Mouse (Mus musculus): ENCODE results near the gene Rerg. TPM values are rescaled to one million over a fixed set of nuclear protein-coding genes. Genes with fewer than 3 reads are reported as not detected.

Gene Rerg
- total RNA-seq, 2 experiments from 2014 or later: 36.9 to 41.8 TPM

GRCm38 (mm10) chr6:137110778-137111174 is 59.5 kb downstream of the Rerg start:
- no peak for DNase-seq (ENCODE audit: low spot score in 2 of 2)
- Histone ChIP-seq H3K27ac (peak overlapping the region; percentile 68), H3K4me3 (no peak overlapping the region)
- TF ChIP-seq CTCF (conservative IDR thresholded peaks at IDR 0.05): no peak

- peak overlapping the region; percentile 31; the same call in 1 of the 2 replicates for H3K4me3 ChIP-seq
- no peak; the same call in 1 of the 2 replicates for TF ChIP-seq CTCF (conservative IDR thresholded peaks at IDR 0.05)
- peak overlapping the region; percentile 68 for H3K27ac ChIP-seq
- no peak for DNase-seq (ENCODE audit: low spot score in 2 of 2)
These were observed 60.2 kb downstream of the Rerg start for GRCm38 (mm10) chr6:137109811-137110777.

GRCm38 (mm10) chr6:137105285-137105684 is 65.0 kb downstream of the Rerg start:
- Histone ChIP-seq H3K4me3 (no peak overlapping the region), H3K27ac (no peak overlapping the region)
- no peak for DNase-seq (ENCODE audit: low spot score in 2 of 2)
- TF ChIP-seq CTCF (conservative IDR thresholded peaks at IDR 0.05): no peak

- no peak for DNase-seq (ENCODE audit: low spot score in 2 of 2)
- TF ChIP-seq CTCF (conservative IDR thresholded peaks at IDR 0.05): no peak
- Histone ChIP-seq H3K27ac (no peak overlapping the region), H3K4me3 (no peak overlapping the region)
These were observed 67.6 kb downstream of the Rerg start for GRCm38 (mm10) chr6:137102662-137103179.

DNA sequence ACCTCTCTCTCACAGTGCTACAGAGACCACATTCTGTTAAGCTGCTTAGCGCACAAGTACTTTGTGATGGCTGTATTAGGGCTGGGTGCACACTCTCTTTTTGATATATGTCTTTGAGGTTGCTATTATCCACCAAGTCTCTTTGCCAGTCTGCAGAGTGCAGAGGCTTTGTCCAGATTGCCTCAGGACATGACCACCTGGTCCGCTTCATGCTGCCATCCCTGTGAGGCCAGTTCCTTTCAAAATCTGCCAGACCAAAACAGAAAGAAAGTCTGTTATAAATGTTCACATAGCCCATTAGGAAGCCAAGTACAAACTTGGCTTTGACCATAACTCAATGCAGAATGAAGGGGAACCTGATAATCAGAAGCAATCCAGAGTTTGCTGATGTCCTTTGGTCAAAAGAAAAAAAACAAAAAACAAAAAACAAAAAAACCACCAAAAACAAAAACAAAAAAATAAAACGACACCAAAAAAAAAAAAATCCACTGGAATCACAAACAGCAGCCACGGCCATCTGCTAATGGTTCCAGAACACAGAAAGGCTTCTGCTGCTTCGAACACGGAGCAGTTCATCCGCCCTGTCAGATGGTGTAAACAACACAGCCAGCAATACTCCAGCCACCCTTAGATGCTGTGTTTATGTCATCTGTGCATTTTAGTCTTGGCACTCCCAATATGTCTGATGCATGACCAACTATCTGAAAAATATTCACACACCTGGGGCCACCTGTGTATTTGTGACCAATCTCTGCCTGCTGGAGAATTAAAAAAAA is 68.2 kb downstream of the Rerg start:
- DNase-seq (ENCODE audit: low spot score in 2 of 2): no peak
- Histone ChIP-seq H3K4me3 (no peak overlapping the region), H3K27ac (0 out of 2 replicates have a peak overlapping the region, but pooled peaks have one; percentile 23)
- no peak for TF ChIP-seq CTCF (conservative IDR thresholded peaks at IDR 0.05)

DNA sequence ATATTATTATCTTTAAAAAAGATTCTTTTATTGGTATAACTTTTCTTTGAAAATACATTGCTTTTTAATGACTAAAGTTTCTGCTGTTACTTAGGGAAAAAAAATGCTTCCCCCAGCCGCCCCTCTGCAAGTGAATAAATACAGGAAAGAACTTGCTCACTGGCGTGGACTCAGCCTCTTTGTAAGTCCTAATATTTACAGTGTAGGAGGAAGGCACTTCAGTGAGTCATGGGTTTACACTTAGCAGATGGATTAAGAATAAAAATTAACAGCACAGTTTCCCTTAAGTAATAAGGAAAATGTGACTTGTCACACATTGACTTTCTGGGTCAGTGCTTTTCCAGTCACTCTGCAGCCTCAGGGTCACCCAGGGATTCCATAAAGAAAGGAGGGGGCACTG is 70.0 kb downstream of the Rerg start:
- TF ChIP-seq CTCF (conservative IDR thresholded peaks at IDR 0.05): no peak
- H3K27ac ChIP-seq: peak overlapping the region; percentile 36; the same call in 1 of the 2 replicates
- no peak overlapping the region for H3K4me3 ChIP-seq
- DNase-seq (ENCODE audit: low spot score in 2 of 2): no peak

DNA sequence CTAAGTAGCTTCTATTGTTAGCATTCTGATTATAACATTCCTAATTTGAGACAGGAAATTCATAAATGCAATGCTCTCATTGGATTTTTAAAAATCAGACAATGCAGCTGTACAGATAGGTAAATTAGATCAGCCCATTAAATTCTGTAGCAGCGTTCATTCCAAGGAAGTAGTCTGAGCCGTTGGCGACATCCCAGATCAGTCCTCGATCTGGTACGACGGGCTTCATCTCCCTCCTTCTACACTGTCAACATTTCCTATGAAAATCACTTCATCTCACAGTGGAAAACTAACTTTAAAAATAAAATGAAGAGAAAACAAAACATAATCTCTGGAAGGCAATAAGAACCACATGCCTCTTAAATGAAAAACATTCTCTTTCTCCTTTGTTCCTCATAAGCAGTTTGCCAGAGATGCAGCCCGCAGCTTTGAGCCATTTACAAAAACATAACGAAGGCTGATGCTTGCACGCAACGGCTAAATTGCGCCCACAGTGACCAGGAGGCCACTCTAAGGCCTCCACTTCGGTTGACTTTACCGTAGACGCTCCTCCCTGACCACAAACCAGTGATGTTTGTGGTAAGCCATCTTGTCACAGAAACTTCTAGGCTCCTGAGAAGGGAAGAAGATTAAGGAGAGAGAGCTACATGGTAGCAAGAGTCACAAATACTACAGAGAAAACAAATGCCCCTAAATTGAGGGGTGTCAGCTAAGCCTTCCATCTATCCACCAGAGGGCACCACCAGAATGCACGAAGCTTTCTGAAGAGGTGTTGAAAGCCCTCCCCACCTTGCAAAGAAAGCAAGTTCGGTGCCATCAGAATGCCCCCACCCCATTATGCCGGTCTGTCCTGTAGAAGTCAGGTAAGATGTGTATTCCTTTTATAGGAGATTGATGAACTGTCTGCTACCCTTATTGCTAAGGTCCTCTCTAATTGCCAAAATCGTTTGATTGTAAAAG is 71.8 kb downstream of the Rerg start:
- peak; percentile 42 to 71 for DNase-seq (ENCODE audit: low spot score in 2 of 2)
- Histone ChIP-seq H3K27ac (peak overlapping the region; percentile 51), H3K4me3 (no peak overlapping the region)
- peak; percentile 89 for TF ChIP-seq CTCF (conservative IDR thresholded peaks at IDR 0.05)

- DNase-seq (ENCODE audit: low spot score in 2 of 2): no peak
- Histone ChIP-seq H3K4me3 (no peak overlapping the region), H3K27ac (no peak overlapping the region)
- TF ChIP-seq CTCF (conservative IDR thresholded peaks at IDR 0.05): no peak
These were observed 75.8 kb downstream of the Rerg start for GRCm38 (mm10) chr6:137094475-137094874.

GRCm38 (mm10) chr6:137088469-137088868 is 81.8 kb downstream of the Rerg start:
- H3K4me3 ChIP-seq: no peak overlapping the region
- no peak for TF ChIP-seq CTCF (conservative IDR thresholded peaks at IDR 0.05)
- peak in 1 of 2 experiments; percentile 8 for DNase-seq (ENCODE audit: low spot score in 2 of 2)
- peak overlapping the region; percentile 80 for H3K27ac ChIP-seq

- no peak overlapping the region for H3K4me3 ChIP-seq
- no peak for TF ChIP-seq CTCF (conservative IDR thresholded peaks at IDR 0.05)
- peak; percentile 32 to 37 for DNase-seq (ENCODE audit: low spot score in 2 of 2)
- H3K27ac ChIP-seq: peak overlapping the region; percentile 80
These were observed 82.3 kb downstream of the Rerg start for GRCm38 (mm10) chr6:137087956-137088355.

- DNase-seq (ENCODE audit: low spot score in 2 of 2): peak in 1 of 2 experiments; percentile 1
- Histone ChIP-seq H3K27ac (peak overlapping the region; percentile 25; the same call in 1 of the 2 replicates), H3K4me3 (no peak overlapping the region)
- TF ChIP-seq CTCF (conservative IDR thresholded peaks at IDR 0.05): no peak
These were observed 82.8 kb downstream of the Rerg start for GRCm38 (mm10) chr6:137087470-137087869.

- Histone ChIP-seq H3K27ac (no peak overlapping the region), H3K4me3 (no peak overlapping the region)
- TF ChIP-seq CTCF (conservative IDR thresholded peaks at IDR 0.05): no peak
- DNase-seq (ENCODE audit: low spot score in 2 of 2): peak in 1 of 2 experiments; percentile 3
These were observed 90.6 kb downstream of the Rerg start for GRCm38 (mm10) chr6:137079701-137080100.

Measured in layer of hippocampus, adult 2 months (tissue).